Comparison of ENCODE assay signal across 24 mouse cellular contexts in the genomic region with DNA sequence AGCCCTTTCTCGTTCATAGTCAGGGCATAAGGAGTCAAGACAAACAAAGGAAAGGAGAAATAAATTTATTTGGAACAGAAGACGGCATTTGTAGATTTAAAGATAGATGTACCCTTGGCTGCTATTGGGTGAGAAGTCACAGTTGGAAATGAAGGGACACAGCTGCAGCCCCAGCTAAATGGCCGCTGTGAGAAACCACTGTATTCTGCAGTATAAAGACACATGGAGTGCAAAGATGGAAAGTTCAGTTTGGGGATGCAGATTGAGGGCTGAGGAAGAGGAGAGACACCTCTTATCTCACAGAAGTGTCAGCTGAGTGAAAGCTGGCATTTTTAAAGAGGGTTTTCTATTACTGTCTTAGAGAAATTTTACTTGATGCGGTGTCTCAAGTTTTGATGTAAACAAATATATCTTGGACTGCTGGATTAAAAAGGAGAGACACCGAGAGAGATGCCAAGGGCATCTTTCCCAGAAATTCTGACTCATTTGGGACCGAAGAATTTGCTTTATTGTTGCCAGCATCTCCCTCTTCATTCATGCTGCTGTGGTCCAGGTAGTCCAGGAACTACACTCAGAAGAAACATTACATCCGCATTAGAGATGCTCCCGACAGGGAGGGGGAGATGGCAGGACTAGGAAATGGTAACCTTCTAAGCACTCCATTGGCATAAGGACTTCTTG. TPM values are rescaled to one million over a fixed set of nuclear protein-coding genes. Genes with fewer than 3 reads are reported as not detected.
DNase-seq lines count a peak whose midpoint lies in the region; ATAC-seq and TF ChIP-seq lines count a peak whose summit lies in the region.
"Had no signal": no experiment of that assay in that cellular context is flagged by ENCODE, and none has a peak within 500 bp of the region (broad histone marks: within the 10 kb centered on the region; RNA-seq: fewer than 3 reads in every experiment).

No protein-coding gene starts in this region.

- peaks cover 86% of the 10 kb centered on the region for H3K79me2 ChIP-seq in myocyte (ENCODE audit: control insufficient read depth, insufficient read depth)

- no peaks in the 10 kb centered on the region for H3K9me3 ChIP-seq in liver, postnatal 0 days (ENCODE audit: low read length)
- H3K9me3 ChIP-seq: embryonic facial prominence, embryonic 13.5 days; heart, embryonic 15.5 days; hindbrain, embryonic 12.5 days; megakaryocyte, embryonic 14.5 days; midbrain, embryonic 15.5 days had no signal

- H3K4me3 ChIP-seq in myocyte: no peak overlapping the region
- H3K4me3 ChIP-seq in liver, postnatal 0 days (ENCODE audit: low read depth, low read length): no peak overlapping the region
- H3K4me3 ChIP-seq: embryonic facial prominence, embryonic 13.5 days; heart, embryonic 15.5 days; hindbrain, embryonic 12.5 days; layer of hippocampus, adult 2 months; megakaryocyte, embryonic 14.5 days; midbrain, embryonic 15.5 days had no signal

- H3K27ac ChIP-seq in liver, postnatal 0 days (ENCODE audit: low read depth): no peak overlapping the region
- H3K27ac ChIP-seq: embryonic facial prominence, embryonic 13.5 days; heart, embryonic 15.5 days; hindbrain, embryonic 12.5 days; layer of hippocampus, adult 2 months; liver, embryonic 14.5 days; midbrain, embryonic 15.5 days had no signal

- peaks cover 23% of the 10 kb centered on the region for H3K4me1 ChIP-seq in liver, postnatal 0 days (ENCODE audit: insufficient read depth)
- H3K4me1 ChIP-seq: heart, embryonic 15.5 days; hindbrain, embryonic 12.5 days; midbrain, embryonic 15.5 days had no signal

- no peak for TF ChIP-seq EP300 in liver, postnatal 0 days (IDR thresholded peaks at IDR 0.05; ENCODE audit: low read depth)

- no peak for TF ChIP-seq CTCF in liver, postnatal 0 days (IDR thresholded peaks at IDR 0.05; ENCODE audit: low read depth)

- H3K9ac ChIP-seq in liver, postnatal 0 days (replicated peaks): no peak overlapping the region
- H3K9ac ChIP-seq: embryonic facial prominence, embryonic 13.5 days; heart, embryonic 15.5 days; hindbrain, embryonic 12.5 days; liver, embryonic 14.5 days; midbrain, embryonic 15.5 days had no signal

- DNase-seq in gastrocnemius, adult 18-20 months (ENCODE audit: low spot score): peak; percentile 35
- no peak for DNase-seq in gastrocnemius, postnatal 4 days (ENCODE audit: low spot score in 2 of 2)
- DNase-seq in kidney, postnatal 4 days: peak; percentile 9 to 12
- no peak for DNase-seq in kidney, adult 9 months
- DNase-seq in urinary bladder, postnatal 25 days (ENCODE audit: low spot score): peak; percentile 23
- DNase-seq in urinary bladder, adult 2 months (ENCODE audit: low spot score): no peak
- DNase-seq in liver, postnatal 0 days: no peak
- DNase-seq: cerebellum, postnatal 10 days; gastrocnemius, postnatal 25 days; kidney, adult 18-20 months; kidney, postnatal 10 days; right cerebral cortex, postnatal 14 days; thymus, postnatal 4 days had no signal

- TF ChIP-seq POLR2A in myocyte (IDR thresholded peaks at IDR 0.05; ENCODE audit: insufficient read length, low read depth): no peak

- no peaks in the 10 kb centered on the region for H3K36me3 ChIP-seq in myocyte (ENCODE audit: control insufficient read depth, insufficient read depth)
- no peaks in the 10 kb centered on the region for H3K36me3 ChIP-seq in liver, postnatal 0 days (replicated peaks; ENCODE audit: insufficient read depth, low read length)
- H3K36me3 ChIP-seq: embryonic facial prominence, embryonic 13.5 days; heart, embryonic 15.5 days; hindbrain, embryonic 12.5 days; midbrain, embryonic 15.5 days had no signal

- no peak overlapping the region for H3ac ChIP-seq in myocyte (ENCODE audit: control insufficient read depth, insufficient read length)

- 75% methylated on average over 8 of the region's 8 CpGs for WGBS in liver, postnatal 0 days (ENCODE audit: insufficient replicate concordance)

- no peaks in the 10 kb centered on the region for H3K27me3 ChIP-seq in myocyte (ENCODE audit: control insufficient read depth, insufficient read depth, insufficient read length)
- no peaks in the 10 kb centered on the region for H3K27me3 ChIP-seq in liver, postnatal 0 days (ENCODE audit: insufficient read depth, low read length)
- H3K27me3 ChIP-seq: CH12.LX; embryonic facial prominence, embryonic 13.5 days; heart, embryonic 15.5 days; hindbrain, embryonic 12.5 days; megakaryocyte, embryonic 14.5 days; midbrain, embryonic 15.5 days had no signal

- no peak for ATAC-seq in liver, postnatal 0 days
- ATAC-seq: midbrain, embryonic 15.5 days had no signal

- peak overlapping the region; percentile 43 for H3K4me2 ChIP-seq in myocyte (ENCODE audit: low read depth)
- no peak overlapping the region for H3K4me2 ChIP-seq in liver, postnatal 0 days (ENCODE audit: low read depth, low read length)
- H3K4me2 ChIP-seq: embryonic facial prominence, embryonic 13.5 days; heart, embryonic 15.5 days; hindbrain, embryonic 12.5 days; midbrain, embryonic 15.5 days had no signal

TF ChIP-seq in myocyte, 11 proteins besides CTCF, POLR2A, EP300 and RAD21:
- no peak for TF ChIP-seq SRF (IDR thresholded peaks at IDR 0.05; ENCODE audit: control insufficient read depth, insufficient read length, low read depth)
- TF ChIP-seq MYOG (IDR thresholded peaks at IDR 0.05; ENCODE audit: control insufficient read depth in 1 of 3, insufficient read depth in 1 of 3, insufficient read length in 2 of 3, low read depth in 2 of 3): no peak
- TF ChIP-seq MAX (IDR thresholded peaks at IDR 0.05; ENCODE audit: low read depth): no peak
- no peak for TF ChIP-seq USF1 (IDR thresholded peaks at IDR 0.05; ENCODE audit: low read depth)
- TF ChIP-seq CEBPB (IDR thresholded peaks at IDR 0.05; ENCODE audit: insufficient read depth, poor library complexity, severe bottlenecking): no peak
- TF ChIP-seq E2F4 (IDR thresholded peaks at IDR 0.05; ENCODE audit: insufficient read depth): no peak
- no peak for TF ChIP-seq TCF3 (IDR thresholded peaks at IDR 0.05; ENCODE audit: insufficient read length, low read depth)
- no peak for TF ChIP-seq REST (IDR thresholded peaks at IDR 0.05; ENCODE audit: insufficient read depth, insufficient read length)
- TF ChIP-seq MYOD1 (IDR thresholded peaks at IDR 0.05; ENCODE audit: control insufficient read depth in 1 of 3, insufficient read length in 2 of 3, low read depth in 2 of 3): no peak
TF ChIP-seq in myocyte: peak in this region for 0.

RNA-seq across cellular contexts. Expression of a gene that starts 14.9 kb away (rescaled TPM):
- total RNA-seq in gastrocnemius, adult 18-20 months (2021): 1 to 10 TPM in 1 of 2 experiments, under 1 TPM in 1; 0.39 to 1.2 TPM
- total RNA-seq in gastrocnemius, postnatal 4 days (2021): 1 to 10 TPM; 3.9 to 4.4 TPM
- 10.9 and 11.2 TPM in 2 replicates for polyA plus RNA-seq in urinary bladder, adult 2 months (2012; rRNA removed)
- 26.9 TPM for polyA plus RNA-seq in myocyte (2012; fragmentation: generic; extraction: Trizol)
- 9.2 and 10.3 TPM in 2 replicates for polyA plus RNA-seq in liver, postnatal 0 days (2015; fragmentation: Nextera tagmentation; extraction: Ambion mirVana)
- total RNA-seq: MEL had no signal

RNA-seq across cellular contexts. Expression of a gene that starts 41.0 kb away (rescaled TPM):
- not detected for total RNA-seq in gastrocnemius, adult 18-20 months (2021)
- total RNA-seq in gastrocnemius, postnatal 4 days (2021): not detected
- 22.2 and 24.8 TPM in 2 replicates for polyA plus RNA-seq in urinary bladder, adult 2 months (2012; rRNA removed)
- polyA plus RNA-seq in myocyte (2012; fragmentation: generic; extraction: Trizol): 0.06 TPM
- polyA plus RNA-seq in liver, postnatal 0 days (2015; fragmentation: Nextera tagmentation; extraction: Ambion mirVana): 0.67 and 0.80 TPM in 2 replicates
- total RNA-seq: adrenal gland, adult 18-20 months; CH12.LX; gastrocnemius, postnatal 25 days; layer of hippocampus, adult 2 months; MEL had no signal
- polyA plus RNA-seq: hindbrain, embryonic 12.5 days had no signal

RNA-seq across cellular contexts. Expression of a gene that starts 48.5 kb away (rescaled TPM):
- 10 to 100 TPM; 51.7 to 82.1 TPM for total RNA-seq in gastrocnemius, adult 18-20 months (2021)
- 100 to 1,000 TPM; 375 to 430 TPM for total RNA-seq in gastrocnemius, postnatal 4 days (2021)
- polyA plus RNA-seq in urinary bladder, adult 2 months (2012; rRNA removed): 9,918 and 11,190 TPM in 2 replicates
- 2,495 TPM for polyA plus RNA-seq in myocyte (2012; fragmentation: generic; extraction: Trizol)
- polyA plus RNA-seq in liver, postnatal 0 days (2015; fragmentation: Nextera tagmentation; extraction: Ambion mirVana): 7.3 and 7.7 TPM in 2 replicates
- total RNA-seq: MEL had no signal

Comparison
In these comparisons a context has a peak if more than half of its experiments do, and no peak if none do; other contexts are left out.
1. DNase-seq: peak in gastrocnemius, adult 18-20 months (single experiment), kidney, postnatal 4 days (2 of 2) and urinary bladder, postnatal 25 days (single experiment); none in gastrocnemius, postnatal 4 days (0 of 2), kidney, adult 9 months (single experiment), urinary bladder, adult 2 months (single experiment) and liver, postnatal 0 days (single experiment).
2. RNA of a gene that starts 41.0 kb away (polyA plus RNA-seq): 22.2 to 24.8 TPM in urinary bladder, adult 2 months; 0.67 to 0.80 TPM in liver, postnatal 0 days and 0.06 TPM in myocyte (single experiment); every median in the first group is over 10 times any median in the second.
3. RNA of a gene that starts 48.5 kb away (polyA plus RNA-seq): 9,918 to 11,190 TPM in urinary bladder, adult 2 months and 2,495 TPM in myocyte (single experiment); 7.3 to 7.7 TPM in liver, postnatal 0 days; every median in the first group is over 100 times any median in the second.